Mouse (Mus musculus) cerebellum, adult 2 months (tissue): Measurements from ENCODE around the gene Rai1. TPM values are rescaled to one million over a fixed set of nuclear protein-coding genes. Genes with fewer than 3 reads are reported as not detected.

Source experiments
- DNase-seq, 2 experiments: peaks; one replicate each; pipeline ENCODE4 v3.0.0; 2021
- H3K27ac ChIP-seq: fragments of 200-500 bp; 2 replicates; pipeline ENCODE4 v1.5.1; 2012; ENCODE audit warnings: low read length, control low read depth, inconsistent platforms; ENCODE audit not compliant: insufficient read depth
- H3K27me3 ChIP-seq: fragments of 200-500 bp; 2 replicates; pipeline ENCODE4 v1.6.1; 2012; ENCODE audit warnings: inconsistent platforms, mild to moderate bottlenecking, low read length, moderate library complexity; ENCODE audit not compliant: control insufficient read depth, insufficient read depth
- H3K4me1 ChIP-seq: fragments of 200-500 bp; 2 replicates; pipeline ENCODE4 v1.6.1; 2011; ENCODE audit warnings: low read length; ENCODE audit not compliant: control insufficient read depth, insufficient read depth
- H3K4me3 ChIP-seq: fragments of 200-500 bp; replicated peaks from 2 replicates; pipeline ENCODE3; 2011; ENCODE audit warnings: mild to moderate bottlenecking, low read depth, low read length, control low read depth; ENCODE audit not compliant: insufficient read depth
- CTCF ChIP-seq: fragments of 200-500 bp; IDR thresholded peaks from 2 replicates; pipeline ENCODE4 v1.5.1; 2011; ENCODE audit warnings: low read depth, mild to moderate bottlenecking, control low read depth, low read length, moderate library complexity, borderline replicate concordance; ENCODE audit not compliant: insufficient read depth
- POLR2A ChIP-seq: fragments of 200-500 bp; IDR thresholded peaks from 2 replicates; pipeline ENCODE4 v1.6.1; 2011; ENCODE audit warnings: low read length, control low read depth, borderline replicate concordance; ENCODE audit not compliant: insufficient read depth
- WGBS: fragments of 180-500 bp; shearing (Covaris S2); methylation state at CpG from one replicate; pipeline ENCODE4 v1.1.7; 2018; 5-methylcytosine and 5-hydroxymethylcytosine counted together
- polyA plus RNA-seq: library from polyadenylated mRNA; depleted of rRNA; stranded (reverse); fragments of >200 nt; gene quantifications from 2 replicates; pipeline ENCODE4 v1.2.3, GENCODE M21; 2012

Rai1 gene
- polyA plus RNA-seq, 1 experiment, result 42.5 TPM

GRCm38 (mm10) chr11:60099555-60100186 is 5.1 kb upstream of the Rai1 start:
- TF ChIP-seq POLR2A (no peak), CTCF (no peak)
- no peak for DNase-seq
- H3K4me3 ChIP-seq, result no peak overlapping the region
- 86% methylated on average over 8 of the region's 8 CpGs for WGBS
- no peaks in the 10 kb centered on the region for H3K27me3 ChIP-seq
- H3K27ac ChIP-seq, result no peak overlapping the region
- H3K4me1 ChIP-seq, result 0 out of 2 replicates have a peak, but pooled peaks cover 3% of the 10 kb centered on the region

GRCm38 (mm10) chr11:60100827-60101555 is 3.8 kb upstream of the Rai1 start:
- H3K27me3 ChIP-seq, result no peaks in the 10 kb centered on the region
- WGBS, result 94% methylated on average over 4 of the region's 4 CpGs
- no peak for TF ChIP-seq CTCF
- TF ChIP-seq POLR2A, result no peak
- DNase-seq, result no peak
- H3K4me1 ChIP-seq, result 0 out of 2 replicates have a peak, but pooled peaks cover 3% of the 10 kb centered on the region
- H3K27ac ChIP-seq, result no peak overlapping the region
- no peak overlapping the region for H3K4me3 ChIP-seq

- no peak overlapping the region for H3K4me3 ChIP-seq
- H3K27ac ChIP-seq, result no peak overlapping the region
- TF ChIP-seq POLR2A, result no peak
- TF ChIP-seq CTCF, result no peak
- 0 out of 2 replicates have a peak, but pooled peaks cover 7% of the 10 kb centered on the region for H3K4me1 ChIP-seq
- WGBS, result 84% methylated on average over 4 of the region's 4 CpGs
- DNase-seq, result no peak
- no peaks in the 10 kb centered on the region for H3K27me3 ChIP-seq
Measured at GRCm38 (mm10) chr11:60101986-60102385, 2.8 kb upstream of the Rai1 start.

- H3K27me3 ChIP-seq, result no peaks in the 10 kb centered on the region
- 78% methylated on average over 6 of the region's 6 CpGs for WGBS
- peaks cover 9% of the 10 kb centered on the region; the same call in 1 of the 2 replicates for H3K4me1 ChIP-seq
- TF ChIP-seq CTCF, result no peak
- no peak for TF ChIP-seq POLR2A
- no peak overlapping the region for H3K27ac ChIP-seq
- no peak for DNase-seq
- H3K4me3 ChIP-seq, result no peak overlapping the region
Measured at GRCm38 (mm10) chr11:60102664-60103063, 2.1 kb upstream of the Rai1 start.

- Histone ChIP-seq H3K27ac (no peak overlapping the region), H3K4me1 (peaks cover 17% of the 10 kb centered on the region), H3K4me3 (no peak overlapping the region), H3K27me3 (no peaks in the 10 kb centered on the region)
- no peak for DNase-seq
- WGBS, result 96% methylated on average over 7 of the region's 7 CpGs
- TF ChIP-seq POLR2A (no peak), CTCF (no peak)
Measured at GRCm38 (mm10) chr11:60103567-60103966, 1.2 kb upstream of the Rai1 start.

GRCm38 (mm10) chr11:60105593-60106542 is 1.1 kb downstream of the Rai1 start:
- DNase-seq, result peak; percentile 73 to 79
- under 1% methylated on average over 88 of the region's 88 CpGs for WGBS
- Histone ChIP-seq H3K4me1 (peaks cover 28% of the 10 kb centered on the region), H3K27me3 (no peaks in the 10 kb centered on the region), H3K27ac (peak overlapping the region; percentile 96), H3K4me3 (peak overlapping the region; percentile 84)
- TF ChIP-seq CTCF (no peak), POLR2A (peak; percentile 35; the same call in 1 of the 2 replicates)

- H3K4me3 ChIP-seq, result peak overlapping the region; percentile 84
- TF ChIP-seq CTCF, result no peak
- TF ChIP-seq POLR2A, result no peak
- peak in 1 of 2 experiments; percentile 57 for DNase-seq
- H3K4me1 ChIP-seq, result peaks cover 28% of the 10 kb centered on the region
- H3K27ac ChIP-seq, result peak overlapping the region; percentile 96
- no peaks in the 10 kb centered on the region for H3K27me3 ChIP-seq
- 5% methylated on average over 14 of the region's 14 CpGs for WGBS
Measured at GRCm38 (mm10) chr11:60106543-60107110, 1.8 kb downstream of the Rai1 start.
